Mouse (Mus musculus) lung, postnatal 0 days (tissue): Measurements from ENCODE around the gene Myb. TPM values are rescaled to one million over a fixed set of nuclear protein-coding genes. Genes with fewer than 3 reads are reported as not detected.

ENCODE experiments used
- ATAC-seq: fragments of 200-750 bp; cut with Nextera tagmentation; 2 replicates; pipeline ENCODE4 v1.8.0; 2017; ENCODE audit warnings: moderate library complexity
- DNase-seq: peaks from one replicate; pipeline ENCODE4 v3.0.0-alpha.2; 2016; ENCODE audit warnings: low spot score
- H3K27ac ChIP-seq: fragments of 300-500 bp; sonication (generic); 2 replicates; pipeline ENCODE4 v1.5.1; 2014; ENCODE audit warnings: antibody characterized with exemption, mild to moderate bottlenecking, low read length, mixed read lengths
- H3K27me3 ChIP-seq: fragments of 300-500 bp; sonication (generic); replicated peaks from 2 replicates; pipeline ENCODE4 v1.6.1; 2014; ENCODE audit warnings: low read length, mixed read lengths; ENCODE audit not compliant: insufficient read depth
- H3K36me3 ChIP-seq: fragments of 300-500 bp; sonication (generic); 2 replicates; pipeline ENCODE4 v1.6.1; 2014; ENCODE audit warnings: low read length, mixed read lengths; ENCODE audit not compliant: insufficient read depth
- H3K4me1 ChIP-seq: fragments of 300-500 bp; sonication (generic); 2 replicates; pipeline ENCODE4 v1.6.1; 2014; ENCODE audit warnings: antibody characterized with exemption, low read depth, low read length, mixed read lengths; ENCODE audit not compliant: insufficient read depth
- H3K4me2 ChIP-seq: fragments of 300-500 bp; sonication (generic); replicated peaks from 2 replicates; pipeline ENCODE4 v1.6.1; 2014; ENCODE audit warnings: low read depth, mild to moderate bottlenecking, low read length, moderate library complexity, mixed read lengths
- H3K4me3 ChIP-seq: fragments of 300-500 bp; sonication (generic); 2 replicates; pipeline ENCODE4 v1.5.1; 2014; ENCODE audit warnings: low read depth, low read length
- H3K9ac ChIP-seq: fragments of 300-500 bp; sonication (generic); replicated peaks from 2 replicates; pipeline ENCODE4 v1.6.1; 2014; ENCODE audit warnings: low read depth, mild to moderate bottlenecking
- H3K9me3 ChIP-seq: fragments of 300-500 bp; sonication (generic); 2 replicates; pipeline ENCODE4 v1.6.1; 2016; ENCODE audit warnings: low read length, mixed read lengths
- CTCF ChIP-seq: IDR thresholded peaks from 2 replicates; pipeline ENCODE4 v1.5.1; 2016; ENCODE audit warnings: antibody characterized with exemption, mild to moderate bottlenecking
- EP300 ChIP-seq: IDR thresholded peaks from 2 replicates; pipeline ENCODE4 v1.6.1; 2016; ENCODE audit warnings: antibody characterized with exemption, mild to moderate bottlenecking, control low read depth
- WGBS: fragments of 180-500 bp; shearing (Covaris S2); extraction: QIAGEN DNeasy Blood & Tissue Kit; methylation state at CpG from one replicate; pipeline ENCODE4 v1.1.7; 2014; 5-methylcytosine and 5-hydroxymethylcytosine counted together
- polyA plus RNA-seq: library from polyadenylated mRNA; unstranded; fragments of >200 nt; fragmentation: Nextera tagmentation; extraction: Ambion mirVana; gene quantifications from 2 replicates; pipeline ENCODE4 v1.2.1, GENCODE M21; 2015

The Myb gene
- polyA plus RNA-seq, 1 experiment from 2014 or later: 5.2 TPM

- Histone ChIP-seq H3K36me3 (no peaks in the 10 kb centered on the region), H3K9me3 (no peaks in the 10 kb centered on the region), H3K4me2 (no peak overlapping the region), H3K27ac (no peak overlapping the region), H3K4me1 (no peaks in the 10 kb centered on the region), H3K27me3 (no peaks in the 10 kb centered on the region), H3K9ac (no peak overlapping the region), H3K4me3 (no peak overlapping the region)
- 62% methylated on average over 7 of the region's 7 CpGs for WGBS
- DNase-seq (no peak), ATAC-seq (no peak)
- TF ChIP-seq CTCF (no peak), EP300 (no peak)
Observed at GRCm38 (mm10) chr10:21200761-21201160, 40.0 kb upstream of the Myb start.

- DNase-seq (no peak), ATAC-seq (no peak)
- Histone ChIP-seq H3K9ac (no peak overlapping the region), H3K4me3 (no peak overlapping the region), H3K27me3 (no peaks in the 10 kb centered on the region), H3K4me2 (no peak overlapping the region), H3K36me3 (no peaks in the 10 kb centered on the region), H3K27ac (no peak overlapping the region), H3K4me1 (no peaks in the 10 kb centered on the region), H3K9me3 (no peaks in the 10 kb centered on the region)
- TF ChIP-seq EP300 (no peak), CTCF (no peak)
Observed at GRCm38 (mm10) chr10:21200322-21200721, 39.5 kb upstream of the Myb start.

- no peak for TF ChIP-seq CTCF
- no peak for TF ChIP-seq EP300
- 55% methylated on average over 8 of the region's 8 CpGs for WGBS
- Histone ChIP-seq H3K4me3 (no peak overlapping the region), H3K4me1 (no peaks in the 10 kb centered on the region), H3K36me3 (no peaks in the 10 kb centered on the region), H3K9me3 (no peaks in the 10 kb centered on the region), H3K27me3 (no peaks in the 10 kb centered on the region), H3K27ac (no peak overlapping the region), H3K4me2 (no peak overlapping the region), H3K9ac (no peak overlapping the region)
- no peak for ATAC-seq
- no peak for DNase-seq
Observed at GRCm38 (mm10) chr10:21196646-21197116, 35.9 kb upstream of the Myb start.

- H3K4me1 ChIP-seq: no peaks in the 10 kb centered on the region
- WGBS: 48% methylated on average over 8 of the region's 8 CpGs
- TF ChIP-seq CTCF: no peak
- no peak for TF ChIP-seq EP300
Observed at GRCm38 (mm10) chr10:21195597-21195996, 34.8 kb upstream of the Myb start.

GRCm38 (mm10) chr10:21193935-21194505, 33.2 kb upstream of the Myb start:
- H3K27ac ChIP-seq: no peak overlapping the region
- ATAC-seq (no peak), DNase-seq (no peak)
- H3K9ac ChIP-seq: no peak overlapping the region
- H3K4me1 ChIP-seq: no peaks in the 10 kb centered on the region
- no peak overlapping the region for H3K4me2 ChIP-seq
- no peaks in the 10 kb centered on the region for H3K27me3 ChIP-seq
- no peaks in the 10 kb centered on the region for H3K9me3 ChIP-seq
- no peak overlapping the region for H3K4me3 ChIP-seq
- no peaks in the 10 kb centered on the region for H3K36me3 ChIP-seq
- 65% methylated on average over 3 of the region's 3 CpGs for WGBS
- TF ChIP-seq EP300 (no peak), CTCF (no peak)

More at GRCm38 (mm10) chr10:21195597-21195996, 34.8 kb upstream of the Myb start:
- ATAC-seq (no peak), DNase-seq (no peak)
- Histone ChIP-seq H3K4me2 (no peak overlapping the region), H3K27ac (no peak overlapping the region), H3K4me3 (no peak overlapping the region), H3K27me3 (no peaks in the 10 kb centered on the region), H3K9me3 (no peaks in the 10 kb centered on the region), H3K9ac (no peak overlapping the region), H3K36me3 (no peaks in the 10 kb centered on the region)

GRCm38 (mm10) chr10:21193088-21193934, 32.5 kb upstream of the Myb start:
- H3K9me3 ChIP-seq: no peaks in the 10 kb centered on the region
- H3K4me2 ChIP-seq: no peak overlapping the region
- DNase-seq: no peak
- no peaks in the 10 kb centered on the region for H3K27me3 ChIP-seq
- WGBS: 35% methylated on average over 10 of the region's 10 CpGs
- H3K27ac ChIP-seq: no peak overlapping the region
- ATAC-seq: no peak
- H3K4me1 ChIP-seq: no peaks in the 10 kb centered on the region
- no peaks in the 10 kb centered on the region for H3K36me3 ChIP-seq
- no peak overlapping the region for H3K9ac ChIP-seq
- H3K4me3 ChIP-seq: no peak overlapping the region
- TF ChIP-seq CTCF (no peak), EP300 (no peak)
